Mouse (Mus musculus) megakaryocyte-erythroid progenitor cell, adult 5-6 weeks (primary cell): ENCODE results near the gene Gse1. TPM values are rescaled to one million over a fixed set of nuclear protein-coding genes. Genes with fewer than 3 reads are reported as not detected.

Experiments
- ATAC-seq: replicated peaks from 2 replicates; pipeline ENCODE4 v1.8.0; 2016; ENCODE audit warnings: mild to moderate bottlenecking, inconsistent platforms; ENCODE audit not compliant: severe bottlenecking, poor library complexity, low FRiP score, low TSS enrichment
- total RNA-seq, 2 experiments: library from RNA; stranded (forward) in 1 of 2; stranded (reverse) in 1 of 2; fragments of 200-1000, 215-1000 nt in 1 of 2; fragments of >200 nt in 1 of 2; fragmentation: Nextera tagmentation in 1 of 2; gene quantifications; 2 replicates each; pipeline ENCODE4 v1.2.3; 2014 to 2017

The Gse1 gene
- total RNA-seq, 2 experiments from 2014 or later = 27.2 to 80.6 TPM

GRCm38 (mm10) chr8:120476711-120477575 is 248.7 kb downstream of the Gse1 start:
- no peak for ATAC-seq

GRCm38 (mm10) chr8:120478754-120479153 is 250.5 kb downstream of the Gse1 start:
- no peak for ATAC-seq

- peak; percentile 23; the same call in 1 of the 2 replicates for ATAC-seq
Measured at GRCm38 (mm10) chr8:120479691-120480090, 251.4 kb downstream of the Gse1 start.

- no peak for ATAC-seq
Measured at GRCm38 (mm10) chr8:120482015-120482689, 253.9 kb downstream of the Gse1 start.

GRCm38 (mm10) chr8:120484460-120484859 is 256.2 kb downstream of the Gse1 start:
- ATAC-seq = no peak

GRCm38 (mm10) chr8:120485116-120485515 is 256.9 kb downstream of the Gse1 start:
- no peak for ATAC-seq

GRCm38 (mm10) chr8:120485551-120486476 is 257.6 kb downstream of the Gse1 start:
- ATAC-seq = peak; percentile 53

GRCm38 (mm10) chr8:120486477-120487376 is 258.5 kb downstream of the Gse1 start:
- ATAC-seq = peak; percentile 55

GRCm38 (mm10) chr8:120487377-120487728 is 259.1 kb downstream of the Gse1 start:
- peak; percentile 3; the same call in 1 of the 2 replicates for ATAC-seq

GRCm38 (mm10) chr8:120487729-120488510 is 259.7 kb downstream of the Gse1 start:
- peak; percentile 6 for ATAC-seq

- no peak for ATAC-seq
Measured at GRCm38 (mm10) chr8:120488636-120489131, 260.4 kb downstream of the Gse1 start.

GRCm38 (mm10) chr8:120489142-120489754 is 261.0 kb downstream of the Gse1 start:
- no peak for ATAC-seq

GRCm38 (mm10) chr8:120489771-120490281 is 261.6 kb downstream of the Gse1 start:
- ATAC-seq = no peak

GRCm38 (mm10) chr8:120490354-120491141 is 262.3 kb downstream of the Gse1 start:
- ATAC-seq = no peak

- ATAC-seq = no peak
Measured at GRCm38 (mm10) chr8:120491166-120491793, 263.0 kb downstream of the Gse1 start.
